In the genomic region with DNA sequence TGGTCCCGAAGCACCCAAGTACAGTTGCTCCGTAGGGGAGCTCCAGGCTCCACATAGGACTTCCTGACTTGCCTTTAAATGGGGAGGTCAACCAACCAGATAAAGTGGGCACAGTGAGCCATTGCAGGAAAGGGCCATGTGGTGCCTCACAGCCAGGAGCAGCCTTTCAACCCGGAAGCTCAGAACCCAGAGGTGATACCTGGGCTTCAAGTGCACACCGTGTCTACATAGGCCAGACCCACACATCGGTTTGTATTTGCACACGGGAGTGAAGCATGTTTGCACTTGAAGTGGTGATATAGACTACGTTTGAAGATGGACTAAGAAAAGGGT, we compare ENCODE assay signal across 8 mouse cellular contexts. TPM values are rescaled to one million over a fixed set of nuclear protein-coding genes. Genes with fewer than 3 reads are reported as not detected.
DNase-seq lines count a peak whose midpoint lies in the region; ATAC-seq and TF ChIP-seq lines count a peak whose summit lies in the region.

No protein-coding gene starts in this region.

- peak overlapping the region; percentile 22; the same call in 1 of the 2 replicates for H3K27ac ChIP-seq in bone marrow macrophage, adult 2 months (ENCODE audit: insufficient read depth, low read depth, low read length)
- H3K27ac ChIP-seq in hindbrain, embryonic 12.5 days, result no peak overlapping the region

- ATAC-seq in hindbrain, embryonic 12.5 days (ENCODE audit: low FRiP score), result no peak; the same call in 1 of the 2 replicates
- ATAC-seq in megakaryocyte progenitor cell, adult 5-6 weeks (replicated peaks; ENCODE audit: poor library complexity), result peak; percentile 52

- H3K4me3 ChIP-seq in bone marrow macrophage, adult 2 months (ENCODE audit: insufficient read depth, low read length), result peak overlapping the region; percentile 79
- peak overlapping the region; percentile 51 for H3K4me3 ChIP-seq in hindbrain, embryonic 12.5 days

- H3K9ac ChIP-seq in hindbrain, embryonic 12.5 days, result peak overlapping the region; percentile 56; the same call in 1 of the 2 replicates

- peaks cover 18% of the 10 kb centered on the region for H3K4me1 ChIP-seq in bone marrow macrophage, adult 2 months (ENCODE audit: control insufficient read depth, insufficient read depth, low read length)
- H3K4me1 ChIP-seq in hindbrain, embryonic 12.5 days, result no peaks in the 10 kb centered on the region

- no peak for TF ChIP-seq CTCF in bone marrow macrophage, adult 2 months (IDR thresholded peaks at IDR 0.05; ENCODE audit: low read depth, low read length)

- peaks cover 48% of the 10 kb centered on the region for H3K27me3 ChIP-seq in hindbrain, embryonic 12.5 days

- no peak for TF ChIP-seq POLR2A in bone marrow macrophage, adult 2 months (IDR thresholded peaks at IDR 0.05; ENCODE audit: borderline replicate concordance, low read depth, low read length)

- peak; percentile 39 for DNase-seq in kidney, adult 11 months
- no peak for DNase-seq in kidney, postnatal 4 days
- DNase-seq in adrenal gland, adult (ENCODE audit: inconsistent age in 2 of 2, low spot score in 1 of 2), result no peak
- no peak for DNase-seq in thymus, postnatal 25 days
- no peak for DNase-seq in kidney, adult 8-10 months

- no peaks in the 10 kb centered on the region for H3K36me3 ChIP-seq in hindbrain, embryonic 12.5 days

- H3K4me2 ChIP-seq in hindbrain, embryonic 12.5 days (replicated peaks), result peak overlapping the region; percentile 68

- 42% methylated on average over 7 of the region's 7 CpGs for WGBS in hindbrain, embryonic 12.5 days

- H3K9me3 ChIP-seq in hindbrain, embryonic 12.5 days (replicated peaks), result no peaks in the 10 kb centered on the region

RNA-seq across cellular contexts. Expression of a gene that starts 0.3 kb away (rescaled TPM):
- polyA plus RNA-seq in bone marrow macrophage, adult 2 months (2012; ENCODE audit: insufficient read depth, insufficient read length, missing spikeins), result 18.7 and 18.8 TPM in 2 replicates
- polyA plus RNA-seq in hindbrain, embryonic 12.5 days (2016; fragmentation: Nextera tagmentation; extraction: Ambion mirVana), result 12.7 and 14.6 TPM in 2 replicates
- total RNA-seq in megakaryocyte progenitor cell, adult 5-6 weeks (2015), result 72.7 and 76.0 TPM in 2 replicates
- 52.3 and 53.5 TPM in 2 replicates for total RNA-seq in megakaryocyte progenitor cell, adult 5-6 weeks (2017)

RNA-seq across cellular contexts. Expression of a gene that starts 52.5 kb away (rescaled TPM):
- 301 and 340 TPM in 2 replicates for polyA plus RNA-seq in bone marrow macrophage, adult 2 months (2012; ENCODE audit: insufficient read depth, insufficient read length, missing spikeins)
- 0.34 and 1.1 TPM in 2 replicates for polyA plus RNA-seq in hindbrain, embryonic 12.5 days (2016; fragmentation: Nextera tagmentation; extraction: Ambion mirVana)
- total RNA-seq in megakaryocyte progenitor cell, adult 5-6 weeks (2015), result 3.1 and 4.8 TPM in 2 replicates
- total RNA-seq in megakaryocyte progenitor cell, adult 5-6 weeks (2017), result 0.79 and 1.8 TPM in 2 replicates

Comparison
In these comparisons a context has a peak if more than half of its experiments do, and no peak if none do; other contexts are left out.
1. RNA of a gene that starts 52.5 kb away (polyA plus RNA-seq): 301 to 340 TPM in bone marrow macrophage, adult 2 months; 0.34 to 1.1 TPM in hindbrain, embryonic 12.5 days; every median in the first group is over 100 times any median in the second.